Mouse (Mus musculus): ENCODE measurements around the gene Cdca5. TPM values are rescaled to one million over a fixed set of nuclear protein-coding genes. Genes with fewer than 3 reads are reported as not detected.

Gene Cdca5
- 0.80 and 1.0 TPM in 2 replicates for polyA plus RNA-seq (2012; rRNA removed)

DNA sequence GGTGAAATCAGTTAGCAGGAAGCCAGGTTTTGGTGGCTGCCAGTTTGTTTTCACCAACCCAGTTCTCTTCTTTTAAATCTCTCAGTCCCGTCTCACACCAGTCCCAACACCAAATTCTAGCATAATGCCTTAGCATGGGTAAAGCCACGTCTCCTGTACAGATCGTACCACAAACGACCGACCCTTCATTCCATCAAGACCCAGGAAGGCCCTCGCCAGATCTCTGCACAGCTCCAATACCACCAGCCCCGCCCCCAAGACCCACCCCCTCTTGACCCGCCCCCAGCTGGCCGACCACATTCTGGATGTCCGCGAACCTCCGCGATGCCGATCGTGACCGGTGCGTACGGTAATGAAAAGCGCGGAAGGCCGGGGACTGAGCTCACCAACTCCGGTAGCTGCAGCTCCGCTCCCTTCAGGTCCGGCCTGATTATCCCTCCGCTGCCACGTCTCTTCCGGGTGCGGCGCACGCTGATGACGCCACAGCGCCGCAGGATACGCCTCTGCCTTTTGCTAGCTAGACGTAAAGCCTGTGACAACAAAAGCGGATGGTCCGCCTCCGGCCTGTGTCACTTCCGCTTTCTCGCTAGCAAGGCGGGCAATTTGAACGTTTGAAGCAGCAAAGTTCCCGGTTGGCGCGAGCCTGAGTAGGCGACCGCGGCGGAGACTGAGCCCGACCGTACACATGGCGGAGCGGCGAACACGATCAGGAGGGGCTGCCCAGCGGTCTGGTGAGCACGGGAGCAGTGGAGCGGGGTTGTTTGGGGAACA, at the start of gene Cdca5, which contains the start of gene Zfpl1:
Cdca5 (plus strand) TSS at position 506 of the 771 bp plus-strand sequence.
Zfpl1 (minus strand) TSS at position 479 of the 771 bp plus-strand sequence.

GRCm38 (mm10) chr19:6046294-6047153, 38.3 kb upstream of the Cdca5 start, which contains the start of gene Syvn1:
TSS of gene Syvn1 (plus strand) at chr19:6046576.

DNA sequence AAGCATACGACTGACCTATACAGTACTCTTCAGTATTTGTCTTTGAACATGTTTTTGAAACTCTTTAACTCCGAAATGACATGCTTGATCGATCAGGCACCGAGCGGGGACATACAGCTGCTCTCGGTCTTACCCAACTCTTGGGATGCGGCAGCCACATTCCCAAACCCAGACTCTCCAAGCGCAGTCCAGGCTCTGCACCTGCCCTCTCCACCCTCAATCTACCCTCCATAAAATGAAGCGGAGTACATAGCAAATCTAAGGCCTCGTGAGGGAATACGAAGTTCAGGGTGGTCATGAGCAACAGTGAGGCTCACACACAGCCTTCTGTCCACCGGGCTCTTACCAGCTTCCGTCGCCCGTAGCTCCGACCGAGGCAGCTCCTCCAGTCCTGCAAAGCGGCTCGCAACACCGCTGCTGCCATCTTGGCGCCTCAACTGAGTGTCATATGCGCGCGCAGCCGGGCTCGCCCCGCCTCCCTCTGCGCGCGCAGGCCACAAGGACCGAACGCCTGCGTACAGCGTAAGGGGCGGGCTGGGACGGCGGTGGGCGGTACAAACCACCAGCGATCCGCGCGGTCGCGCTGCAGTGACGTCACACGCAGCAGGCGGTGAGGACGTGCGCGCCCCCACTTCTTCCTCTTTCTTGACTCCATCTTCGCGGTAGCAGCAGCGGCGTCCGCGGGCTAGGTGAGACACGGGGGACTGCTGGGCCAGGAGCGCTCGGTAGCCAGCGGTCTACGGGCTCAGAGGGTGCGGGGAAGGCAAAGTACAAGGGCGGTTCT, 27.3 kb upstream of the Cdca5 start, which contains the start of the genes Mrpl49 and Fau:
Mrpl49 (minus strand) TSS at position 473 of the 784 bp plus-strand sequence.
Fau (plus strand) TSS at position 532 of the 784 bp plus-strand sequence.

DNA sequence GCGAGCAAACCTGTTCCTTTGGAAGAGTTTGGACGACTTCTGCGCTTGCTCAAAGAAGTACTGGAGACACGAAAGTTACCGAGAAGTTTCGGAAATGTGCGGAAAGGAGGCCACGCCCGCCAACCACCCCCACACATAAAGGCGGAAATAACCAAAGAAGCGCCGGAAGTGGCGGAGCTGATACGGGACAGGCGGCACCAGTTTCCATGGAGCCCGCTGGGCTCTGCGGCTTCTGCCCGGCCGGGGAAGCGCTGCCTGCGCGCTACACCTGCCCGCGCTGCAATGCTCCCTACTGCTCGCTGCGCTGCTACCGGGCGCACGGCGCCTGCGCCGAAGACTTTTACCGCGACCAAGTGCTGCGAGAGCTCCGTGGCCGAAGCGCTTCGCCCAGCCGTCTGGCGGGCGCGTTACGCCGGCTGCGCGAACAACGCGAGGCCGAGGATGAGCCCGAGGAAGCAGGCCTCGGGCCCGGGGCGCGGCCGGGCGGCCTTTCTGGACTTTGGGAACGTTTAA, 23.7 kb upstream of the Cdca5 start, which contains the start of gene Znhit2:
Znhit2 (plus strand) TSS at position 172 of the 513 bp plus-strand sequence.

DNA sequence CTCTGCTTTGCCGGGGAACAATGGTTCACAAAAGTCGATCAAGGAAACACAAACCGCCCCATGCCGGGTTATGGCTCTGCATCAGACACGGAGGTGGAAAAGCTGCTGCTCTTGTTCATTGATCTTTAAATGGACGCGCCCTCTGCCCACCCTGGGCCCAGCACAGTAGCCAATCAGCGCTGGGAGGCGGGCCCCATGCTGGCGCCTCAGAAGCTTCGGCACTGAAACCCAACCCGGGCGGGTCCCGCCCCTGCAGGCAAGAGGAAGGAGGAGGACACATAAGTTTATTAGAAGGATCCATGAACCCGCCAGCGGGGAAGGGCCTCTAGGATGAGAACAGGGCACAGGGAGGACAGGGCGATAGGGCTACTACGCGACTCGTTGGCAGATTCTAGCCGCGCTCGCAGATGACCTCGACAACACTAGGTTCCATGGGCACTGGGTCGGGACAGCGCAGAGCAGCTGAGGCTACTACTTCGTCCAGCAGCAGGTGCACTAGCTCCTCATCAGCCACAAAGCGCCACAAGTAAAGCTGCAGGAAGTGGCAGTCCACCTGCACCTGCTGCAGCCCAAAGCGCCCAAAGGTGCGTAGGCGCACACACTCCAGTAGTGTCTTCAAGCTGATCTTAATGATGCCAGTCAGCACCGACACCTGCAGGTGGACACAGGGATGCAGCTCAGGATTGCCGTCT, 16.9 kb upstream of the Cdca5 start, which contains the start of gene Tm7sf2:
Tm7sf2 (minus strand) TSS at position 650 of the 692 bp plus-strand sequence.

DNA sequence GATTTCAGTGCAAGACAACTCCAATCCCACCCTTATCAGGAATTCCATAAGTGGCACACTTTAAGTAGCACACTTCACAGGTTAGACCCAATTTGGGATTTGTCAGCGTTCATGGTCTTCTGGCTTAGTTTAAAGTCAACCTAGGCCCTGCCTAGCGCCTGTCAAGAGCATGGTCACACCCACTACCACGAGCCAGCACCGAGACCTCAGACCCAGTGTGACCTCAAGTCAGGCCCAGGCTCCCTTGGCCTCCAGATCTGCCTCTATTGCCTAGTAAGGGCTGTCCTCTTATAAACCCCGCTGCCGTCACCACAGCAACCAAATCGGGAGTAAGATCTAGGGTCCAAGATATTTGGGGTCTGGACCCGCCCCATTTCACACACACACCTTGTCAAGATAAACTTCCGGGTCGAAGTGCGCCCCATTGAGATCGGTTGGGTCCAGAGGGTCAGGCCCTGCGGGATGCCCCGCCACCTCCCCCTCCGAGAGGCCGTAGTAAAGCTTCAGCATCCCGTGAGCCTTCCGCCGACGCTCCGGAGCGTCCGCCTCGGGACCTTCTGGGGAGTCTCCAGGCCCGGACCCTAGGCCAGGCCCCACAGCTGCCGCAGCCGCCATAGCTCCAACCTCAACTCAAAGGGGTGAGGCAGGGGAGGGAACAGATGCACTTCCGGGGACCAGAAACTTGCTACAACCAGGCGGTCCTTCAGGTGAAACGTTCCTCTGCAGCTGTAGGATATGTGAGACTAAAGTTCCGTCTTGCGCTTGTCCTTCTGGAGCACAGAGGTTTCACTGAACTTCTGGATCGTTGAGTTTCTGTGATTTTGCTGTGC, 8.0 kb upstream of the Cdca5 start, which contains the start of gene Vps51:
Vps51 (minus strand) TSS at position 668 of the 830 bp plus-strand sequence.

GRCm38 (mm10) chr19:6079983-6080480, 4.8 kb upstream of the Cdca5 start, which contains the start of gene Tmem262:
TSS of gene Tmem262 (plus strand) at chr19:6080033.

DNA sequence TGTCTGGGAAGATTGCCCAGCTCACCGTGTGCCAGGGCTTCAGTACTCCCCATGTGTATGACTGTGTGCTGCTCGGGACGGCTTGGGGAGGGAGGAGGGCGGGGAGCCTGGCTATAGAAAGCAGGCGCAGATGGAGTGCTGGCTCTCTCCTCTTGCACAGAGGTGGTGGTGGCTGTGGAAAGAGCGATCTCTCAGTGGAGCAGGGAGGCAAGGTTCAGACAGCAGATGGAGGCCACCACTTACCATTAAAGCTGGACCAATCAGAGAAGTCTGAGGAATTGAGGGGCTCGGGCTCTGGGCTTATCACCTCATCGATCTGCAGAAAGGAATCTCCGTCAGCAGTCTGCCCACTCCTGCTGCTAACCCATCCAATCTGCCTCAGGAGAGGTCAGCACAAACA, 2.6 kb upstream of the Cdca5 start, which contains the start of gene Gm28374:
Gm28374 (minus strand) TSS at position 101 of the 400 bp plus-strand sequence.

DNA sequence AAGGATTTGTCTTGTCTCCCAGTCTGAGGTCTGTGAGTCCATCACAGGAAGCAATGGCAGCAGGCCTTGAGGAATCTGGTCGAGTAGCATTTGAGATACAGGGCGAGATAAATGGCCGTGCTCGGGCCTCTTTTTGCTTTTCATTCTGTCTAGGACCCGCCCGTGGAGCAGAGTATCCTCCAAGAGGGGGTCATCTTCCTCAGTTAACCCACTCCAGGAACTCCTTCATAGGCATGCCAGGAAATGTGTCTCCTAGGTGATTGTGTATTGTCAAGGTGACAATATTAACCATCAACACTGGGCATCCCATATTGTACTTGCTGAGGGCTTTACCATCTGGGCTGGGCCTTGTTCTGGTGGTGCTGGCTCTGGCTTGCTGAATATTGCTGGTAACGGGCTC, 9.3 kb downstream of the Cdca5 start, which contains the start of gene AC131692.1:
AC131692.1 (plus strand) TSS at position 301 of the 400 bp plus-strand sequence.

DNA sequence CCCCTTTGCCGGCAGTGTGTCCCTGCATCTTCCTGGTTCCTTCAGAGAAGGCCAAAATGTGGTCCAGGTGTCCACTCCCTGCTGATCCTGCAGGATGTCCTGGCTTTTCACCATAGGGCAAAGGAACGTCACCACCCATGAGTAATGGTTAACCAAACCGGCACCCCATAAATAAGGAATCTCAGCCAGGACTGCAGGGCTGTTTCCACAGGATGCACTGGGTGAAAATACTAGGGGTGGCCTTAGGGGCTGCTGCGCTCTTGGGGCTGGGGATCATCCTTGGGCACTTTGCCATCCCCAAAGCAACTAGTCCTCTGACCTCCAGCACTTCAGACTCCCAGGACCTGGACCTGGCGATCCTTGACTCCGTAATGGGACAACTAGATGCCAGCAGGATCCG, 20.8 kb downstream of the Cdca5 start, which contains the start of gene Naaladl1:
Naaladl1 (plus strand) TSS at position 197 of the 400 bp plus-strand sequence.

GRCm38 (mm10) chr19:6117986-6118676, 33.3 kb downstream of the Cdca5 start, which contains the start of gene Sac3d1:
TSS of gene Sac3d1 (minus strand) at chr19:6118650.

GRCm38 (mm10) chr19:6127760-6128341, 43.1 kb downstream of the Cdca5 start, which contains the start of gene Snx15:
TSS of gene Snx15 (minus strand) at chr19:6128304.

GRCm38 (mm10) chr19:6140678-6141393, 56.1 kb downstream of the Cdca5 start, which contains the start of gene Batf2:
TSS of gene Batf2 (plus strand) at chr19:6140983.

GRCm38 (mm10) chr19:6141394-6141749, 56.6 kb downstream of the Cdca5 start, which contains the start of gene Arl2:
TSS of gene Arl2 (minus strand) at chr19:6141548.

Measured in stomach, adult 2 months (tissue).